Mouse (Mus musculus) gastrocnemius, adult 2 months (tissue): ENCODE measurements around the gene Dnase1. TPM values are rescaled to one million over a fixed set of nuclear protein-coding genes. Genes with fewer than 3 reads are reported as not detected.

Experiments used
- DNase-seq: peaks from one replicate; pipeline ENCODE4 v3.0.0; 2022
- H3K27ac ChIP-seq: fragments of 200-600 bp; 2 replicates; pipeline ENCODE4 v1.8.1; 2022; ENCODE audit warnings: mild to moderate bottlenecking
- H3K4me3 ChIP-seq: fragments of 200-600 bp; 2 replicates; pipeline ENCODE4 v1.8.1; 2022; ENCODE audit warnings: mild to moderate bottlenecking, moderate library complexity
- CTCF ChIP-seq: fragments of 200-600 bp; IDR thresholded peaks from 2 replicates; pipeline ENCODE4 v1.8.1; 2022; ENCODE audit warnings: antibody characterized with exemption, mild to moderate bottlenecking, moderate library complexity
- intact Hi-C: fragments of 180-260 bp; cut with DNase I; formaldehyde crosslinking; loops from one replicate; pipeline ENCODE4 v1.15.1; 2025
- total RNA-seq, 2 experiments: library from RNA; stranded (reverse); gene quantifications; 2 replicates each; pipeline ENCODE4 v1.2.3; 2021

The Dnase1 gene
- total RNA-seq, 2 experiments from 2014 or later = 0.82 TPM; not detected in 1

DNA sequence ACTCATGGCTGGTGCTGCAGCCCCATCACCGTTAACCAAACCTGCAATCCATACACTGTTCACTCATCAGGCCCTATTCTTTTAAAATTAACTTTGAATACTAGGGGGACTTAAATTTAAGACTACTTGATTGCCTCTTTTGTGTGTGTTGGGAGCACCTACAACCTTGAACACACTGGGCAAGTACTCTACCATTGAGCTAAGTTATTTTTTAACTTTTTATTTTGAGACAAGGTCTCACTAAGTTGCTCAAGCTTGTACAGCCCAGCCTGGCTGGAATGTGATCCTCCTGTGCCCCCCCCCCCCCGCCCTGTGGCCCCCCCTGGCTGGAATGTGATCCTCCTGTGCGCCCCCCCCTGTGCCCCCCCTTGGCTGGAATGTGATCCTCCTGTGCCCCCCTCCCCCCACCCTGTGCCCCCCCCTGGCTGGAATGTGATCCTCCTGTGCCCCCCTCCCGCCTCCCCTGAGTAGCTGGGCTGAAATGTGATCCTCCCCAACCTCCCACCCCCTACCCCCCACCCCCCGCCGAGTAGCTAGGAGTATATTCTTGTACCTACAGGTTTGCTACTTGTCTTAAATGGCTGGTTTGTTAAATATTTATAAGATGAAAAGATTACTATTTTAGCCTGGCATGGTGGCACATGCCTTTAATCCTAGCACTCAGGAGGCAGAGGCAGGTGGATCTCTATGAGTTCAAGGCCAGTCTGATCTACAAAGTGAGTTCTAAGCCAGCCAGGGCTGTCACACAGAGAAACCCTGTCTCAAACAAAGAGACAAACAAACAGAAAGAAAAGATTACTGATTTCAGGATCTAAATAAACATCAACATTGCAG lies 5.1 kb upstream of the Dnase1 start:
- no peak for TF ChIP-seq CTCF
- intact Hi-C loops = no loop called here
- peak overlapping the region; percentile 53 for H3K27ac ChIP-seq
- no peak overlapping the region for H3K4me3 ChIP-seq
- no peak for DNase-seq

DNA sequence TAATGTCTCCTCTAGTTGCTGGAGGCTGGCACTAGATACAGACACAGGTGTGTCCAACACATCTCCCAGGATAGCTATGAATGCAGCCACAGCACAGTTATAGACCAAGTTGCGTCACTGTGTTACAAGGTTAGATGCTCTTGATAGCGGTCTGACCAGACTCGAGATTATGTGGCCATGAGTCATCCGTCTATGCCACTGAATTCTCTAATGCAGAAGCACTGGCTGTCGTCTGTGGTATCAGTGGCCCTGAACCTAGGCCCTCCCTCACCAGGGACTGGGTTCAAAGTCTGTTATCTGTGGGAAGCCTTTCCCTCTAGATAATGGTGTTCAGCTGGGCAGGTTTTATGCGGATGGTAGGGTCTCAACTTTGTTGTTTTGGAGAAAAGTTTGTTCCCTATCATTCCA lies 4.4 kb upstream of the Dnase1 start:
- no peak for DNase-seq
- intact Hi-C loops = no loop called here
- Histone ChIP-seq H3K27ac (peak overlapping the region; percentile 53), H3K4me3 (no peak overlapping the region)
- TF ChIP-seq CTCF = no peak

DNA sequence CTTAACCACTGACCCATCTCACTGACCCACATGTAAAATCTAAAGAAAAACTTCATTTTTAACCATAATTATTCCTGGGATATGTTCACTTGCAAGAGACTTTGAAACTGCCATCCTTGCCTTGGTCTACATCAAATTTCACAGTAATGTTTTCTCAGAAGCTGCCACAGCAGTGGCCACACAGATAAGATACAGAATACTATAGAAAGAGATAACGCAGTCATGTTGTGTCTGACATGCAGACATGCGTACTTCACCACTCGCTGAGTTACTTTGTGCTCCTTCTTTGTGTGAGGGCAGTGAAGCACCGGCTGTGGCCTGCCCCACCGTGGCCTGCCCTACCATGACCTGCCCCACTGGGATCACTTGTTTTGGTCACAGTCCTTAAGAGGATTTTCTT lies 2.8 kb upstream of the Dnase1 start:
- Histone ChIP-seq H3K27ac (peak overlapping the region; percentile 31; the same call in 1 of the 2 replicates), H3K4me3 (no peak overlapping the region)
- no peak for TF ChIP-seq CTCF
- intact Hi-C loops = no loop called here
- DNase-seq = no peak

DNA sequence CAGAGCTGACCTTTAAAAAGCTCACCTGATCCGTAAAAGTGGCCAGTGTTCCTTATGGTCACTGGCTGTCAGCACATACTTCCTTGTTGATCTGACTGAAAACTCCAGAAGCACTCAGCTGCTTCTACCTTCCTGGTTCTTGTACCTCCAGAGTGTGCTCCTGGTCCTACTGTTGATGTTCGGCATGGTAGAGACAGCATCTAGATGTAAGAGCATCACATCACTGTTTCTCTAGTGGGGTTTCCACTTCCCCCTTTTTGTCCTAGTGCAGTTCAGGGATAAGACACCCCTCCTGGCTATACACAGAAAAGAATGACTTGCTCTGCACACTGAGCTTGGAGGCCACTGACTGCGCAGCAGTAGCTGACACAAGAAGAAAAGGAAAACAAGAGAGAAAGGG lies 2.3 kb upstream of the Dnase1 start:
- no peak for DNase-seq
- intact Hi-C loops = no loop called here
- no peak overlapping the region for H3K4me3 ChIP-seq
- no peak for TF ChIP-seq CTCF
- H3K27ac ChIP-seq = peak overlapping the region; percentile 31; the same call in 1 of the 2 replicates

- DNase-seq = no peak
- no peak overlapping the region for H3K27ac ChIP-seq
- no peak for TF ChIP-seq CTCF
- no peak overlapping the region for H3K4me3 ChIP-seq
- intact Hi-C loops = no loop called here
Measured at GRCm38 (mm10) chr16:4035575-4035974, 1.2 kb upstream of the Dnase1 start.

GRCm38 (mm10) chr16:4037690-4038089 lies 948 bp downstream of the Dnase1 start:
- intact Hi-C loops = no loop called here
- no peak overlapping the region for H3K27ac ChIP-seq
- no peak overlapping the region for H3K4me3 ChIP-seq
- TF ChIP-seq CTCF = no peak
- DNase-seq = no peak

DNA sequence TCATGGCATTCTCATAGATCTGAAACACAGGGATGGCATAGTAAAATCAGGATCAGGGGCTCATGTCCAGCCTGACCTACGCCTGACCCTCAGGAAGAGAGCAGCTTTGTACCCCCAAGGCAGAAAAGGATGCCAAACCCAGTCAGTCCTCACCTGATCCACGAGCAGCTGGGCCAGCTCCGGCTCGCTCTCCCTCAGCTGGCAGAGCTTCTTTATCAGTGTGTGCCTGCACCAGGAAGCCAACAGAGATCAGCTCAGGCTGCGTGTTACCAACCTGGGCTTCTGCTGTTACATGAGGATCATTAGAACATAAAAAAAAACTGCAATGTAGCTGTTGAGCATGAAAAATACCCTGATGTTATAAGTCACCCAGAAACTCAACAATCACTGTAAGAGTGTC lies 3.5 kb downstream of the Dnase1 start:
- no peak overlapping the region for H3K4me3 ChIP-seq
- peak overlapping the region; percentile 64 for H3K27ac ChIP-seq
- DNase-seq = peak; percentile 61
- no peak for TF ChIP-seq CTCF
- intact Hi-C loops = no loop called here

DNA sequence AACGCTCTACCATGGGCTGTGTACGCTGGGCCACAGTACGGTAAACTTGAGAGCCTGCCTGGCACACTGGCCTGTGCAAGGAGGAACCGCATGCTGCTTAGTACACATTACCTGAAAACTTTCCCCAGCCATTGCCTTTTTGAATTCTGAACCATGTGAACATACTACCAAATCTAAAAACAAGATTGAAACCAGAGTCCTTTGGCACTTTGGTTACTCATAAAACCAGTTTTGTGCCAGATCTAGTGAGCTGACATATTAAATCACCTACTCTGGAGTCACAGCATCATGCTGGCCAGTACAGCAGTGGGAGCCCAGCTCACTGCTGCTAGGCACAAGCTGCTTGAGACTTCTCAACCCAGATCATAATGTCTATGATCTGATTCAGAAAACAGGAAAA lies 4.9 kb downstream of the Dnase1 start:
- intact Hi-C loops = no loop called here
- DNase-seq = peak; percentile 36
- no peak for TF ChIP-seq CTCF
- H3K27ac ChIP-seq = peak overlapping the region; percentile 61
- H3K4me3 ChIP-seq = no peak overlapping the region

DNA sequence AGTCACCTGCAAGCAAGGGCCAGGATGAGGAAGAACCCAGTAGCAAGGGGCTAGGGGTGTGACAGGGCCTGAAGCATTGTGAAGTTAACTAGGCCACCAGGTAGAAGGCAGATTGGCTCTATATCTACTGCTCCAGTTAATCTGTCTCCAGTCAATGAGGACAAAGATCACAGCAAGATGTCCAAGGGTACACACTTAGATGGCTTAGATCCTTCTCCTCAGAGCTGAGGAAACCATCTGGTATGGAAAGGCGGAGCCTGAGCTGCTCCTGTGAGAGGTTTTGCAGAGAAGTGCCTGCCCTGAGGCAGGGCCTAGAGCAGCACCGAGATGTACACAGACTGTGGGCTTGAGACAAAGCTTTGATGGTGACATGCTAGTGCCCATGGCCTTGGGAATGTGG lies 7.4 kb downstream of the Dnase1 start:
- intact Hi-C loops = no loop called here

GRCm38 (mm10) chr16:4045524-4045923 lies 8.8 kb downstream of the Dnase1 start:
- no peak overlapping the region for H3K4me3 ChIP-seq
- H3K27ac ChIP-seq = no peak overlapping the region
- no peak for TF ChIP-seq CTCF
- no peak for DNase-seq
- intact Hi-C loops = no loop called here

More for the DNA sequence above, 7.4 kb downstream of the Dnase1 start:
- no peak for TF ChIP-seq CTCF
- Histone ChIP-seq H3K27ac (no peak overlapping the region), H3K4me3 (no peak overlapping the region)
- no peak for DNase-seq

DNA sequence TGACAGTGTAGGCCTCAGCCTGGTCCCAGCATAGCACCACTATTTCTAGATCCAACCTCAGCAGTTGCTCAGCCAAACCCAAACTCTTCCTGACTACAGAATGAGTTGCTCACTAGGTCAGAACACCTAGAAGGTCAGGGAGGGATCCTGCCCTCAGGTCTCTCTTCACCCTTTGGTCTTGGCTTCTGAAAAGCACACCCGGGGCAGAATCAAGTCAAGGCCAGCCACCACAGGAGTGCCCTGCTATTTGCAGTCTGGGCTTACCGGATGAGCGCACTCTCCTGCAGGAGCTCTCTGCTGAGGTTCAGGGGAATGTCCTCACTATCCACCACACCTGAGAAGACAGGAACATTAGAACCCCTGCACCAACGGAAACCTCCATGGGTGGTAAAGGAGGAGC lies 15.9 kb downstream of the Dnase1 start:
- no peak for TF ChIP-seq CTCF
- Histone ChIP-seq H3K4me3 (no peak overlapping the region), H3K27ac (no peak overlapping the region)
- intact Hi-C loops = no loop called here
- DNase-seq = no peak

- TF ChIP-seq CTCF = peak; percentile 2; the same call in 1 of the 2 replicates
- intact Hi-C loops = no loop called here
Measured at GRCm38 (mm10) chr16:4053811-4054210, 17.1 kb downstream of the Dnase1 start.

GRCm38 (mm10) chr16:4064945-4065344 lies 28.2 kb downstream of the Dnase1 start:
- no peak overlapping the region for H3K4me3 ChIP-seq
- H3K27ac ChIP-seq = no peak overlapping the region
- TF ChIP-seq CTCF = no peak
- DNase-seq = no peak
- intact Hi-C loops = no loop called here

More at GRCm38 (mm10) chr16:4053811-4054210, 17.1 kb downstream of the Dnase1 start:
- DNase-seq = no peak
- no peak overlapping the region for H3K4me3 ChIP-seq
- no peak overlapping the region for H3K27ac ChIP-seq

DNA sequence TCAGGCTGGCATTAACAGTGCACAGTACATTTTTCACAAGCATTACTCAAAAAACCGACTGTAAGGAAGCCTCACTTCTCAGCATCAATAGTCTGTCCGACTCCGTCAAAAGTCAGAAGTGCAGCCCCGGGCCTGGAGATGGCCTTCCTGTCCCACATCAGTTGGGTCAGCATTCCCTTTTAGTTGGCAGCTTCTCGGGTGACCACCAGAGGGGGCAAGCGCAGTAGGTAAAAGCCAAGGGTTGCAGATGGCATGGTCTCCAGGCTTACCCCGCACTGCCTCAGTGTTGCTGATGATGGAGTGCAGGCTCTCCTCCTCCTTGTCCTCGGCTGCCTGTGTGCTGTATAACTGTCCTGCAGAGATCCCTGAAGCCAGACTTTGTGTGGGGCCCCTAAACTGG lies 31.8 kb downstream of the Dnase1 start:
- intact Hi-C loops = loop anchor here (2.0 kb wide), 1 partner anchor 220 kb away; no protein-coding TSS in a partner anchor

More for the DNA sequence above, 31.8 kb downstream of the Dnase1 start:
- H3K27ac ChIP-seq = no peak overlapping the region
- peak; percentile 75 for TF ChIP-seq CTCF
- peak; percentile 66 for DNase-seq
- no peak overlapping the region for H3K4me3 ChIP-seq
